Mouse (Mus musculus) G1E (cell line): ENCODE data around the gene Duxf3.
"Not testable (repeated sequence)": the region's sequence is repeated elsewhere in the genome, so short reads cannot be mapped to it uniquely, and the experiment has no call there.

ENCODE experiments used
- CTCF ChIP-seq: IDR thresholded peaks from 2 replicates; pipeline ENCODE4 v1.5.1; 2012; ENCODE audit warnings: low read depth, low read length, inconsistent platforms, mixed read lengths
- GATA1 ChIP-seq: IDR thresholded peaks from 2 replicates; pipeline ENCODE4 v1.6.1; 2012; ENCODE audit warnings: borderline replicate concordance, low read length, inconsistent platforms, mixed read lengths
- GATA2 ChIP-seq: IDR thresholded peaks from 2 replicates; pipeline ENCODE4 v1.6.1; 2012; ENCODE audit warnings: low read depth, low read length, inconsistent platforms, borderline replicate concordance
- POLR2AphosphoS5 ChIP-seq: IDR thresholded peaks from 2 replicates; pipeline ENCODE4 v1.6.1; 2012; ENCODE audit warnings: low read depth, low read length, inconsistent platforms; ENCODE audit not compliant: insufficient replicate concordance
- TAL1 ChIP-seq: conservative IDR thresholded peaks from 2 replicates; pipeline ENCODE4 v1.6.1; 2012; ENCODE audit warnings: low read depth, low read length, inconsistent platforms, mixed read lengths

- TF ChIP-seq CTCF, GATA1, POLR2AphosphoS5, TAL1, GATA2: not testable (repeated sequence)
Measured at GRCm38 (mm10) chr10:58230021-58230420, 2.5 kb downstream of the Duxf3 start.
